Mouse (Mus musculus) stomach, embryonic 16.5 days (tissue): Measurements from ENCODE around the gene Dpm1. TPM values are rescaled to one million over a fixed set of nuclear protein-coding genes. Genes with fewer than 3 reads are reported as not detected.
A peak's percentile ranks its signal among the peaks of the same experiment; 100 is the strongest.

Experiments used
- ATAC-seq: fragments of 200-750 bp; cut with Nextera tagmentation; 2 replicates; pipeline ENCODE4 v1.8.0; 2017; ENCODE audit warnings: moderate number of reproducible peaks, moderate TSS enrichment; ENCODE audit not compliant: insufficient read depth, low FRiP score
- H3K27ac ChIP-seq: fragments of 300-500 bp; sonication (generic); 2 replicates; pipeline ENCODE4 v1.5.1; 2014; ENCODE audit warnings: low read length
- H3K27me3 ChIP-seq: fragments of 300-500 bp; sonication (generic); 2 replicates; pipeline ENCODE4 v1.6.1; 2014; ENCODE audit warnings: low read length, control low read depth, mixed read lengths; ENCODE audit not compliant: control insufficient read depth, insufficient read depth
- H3K36me3 ChIP-seq: fragments of 300-500 bp; sonication (generic); 2 replicates; pipeline ENCODE4 v1.6.1; 2014; ENCODE audit warnings: low read length; ENCODE audit not compliant: control insufficient read depth, insufficient read depth
- H3K4me1 ChIP-seq: fragments of 300-500 bp; sonication (generic); 2 replicates; pipeline ENCODE4 v1.6.1; 2014; ENCODE audit warnings: low read length, control low read depth, mixed read lengths; ENCODE audit not compliant: control insufficient read depth, insufficient read depth
- H3K4me2 ChIP-seq: fragments of 300-500 bp; sonication (generic); 2 replicates; pipeline ENCODE4 v1.6.1; 2014; ENCODE audit warnings: low read depth, low read length, mixed read lengths
- H3K4me3 ChIP-seq: fragments of 300-500 bp; sonication (generic); replicated peaks from 2 replicates; pipeline ENCODE4 v1.5.1; 2014; ENCODE audit warnings: mild to moderate bottlenecking, low read length
- H3K9ac ChIP-seq: fragments of 300-500 bp; sonication (generic); 2 replicates; pipeline ENCODE4 v1.6.1; 2014; ENCODE audit warnings: low read length
- H3K9me3 ChIP-seq: fragments of 300-500 bp; sonication (generic); replicated peaks from 2 replicates; pipeline ENCODE4 v1.6.1; 2016; ENCODE audit warnings: low read length, control low read depth; ENCODE audit not compliant: control insufficient read depth
- WGBS: fragments of 180-500 bp; shearing (Covaris S2); extraction: QIAGEN DNeasy Blood & Tissue Kit; methylation state at CpG from one replicate; pipeline ENCODE4 v1.1.7; 2014; 5-methylcytosine and 5-hydroxymethylcytosine counted together
- polyA plus RNA-seq: library from polyadenylated mRNA; unstranded; fragments of >200 nt; fragmentation: Nextera tagmentation; extraction: Ambion mirVana; gene quantifications from 2 replicates; pipeline ENCODE4 v1.2.1, GENCODE M21; 2015

The Dpm1 gene
- polyA plus RNA-seq, 1 experiment from 2014 or later: 118 TPM

- H3K27me3 ChIP-seq: no peaks in the 10 kb centered on the region
- no peak for ATAC-seq
- no peak overlapping the region for H3K27ac ChIP-seq
- peaks cover 23% of the 10 kb centered on the region for H3K4me1 ChIP-seq
- H3K36me3 ChIP-seq: no peaks in the 10 kb centered on the region; the same call in 1 of the 2 replicates
- H3K9me3 ChIP-seq: no peaks in the 10 kb centered on the region
- H3K4me3 ChIP-seq: no peak overlapping the region
- H3K9ac ChIP-seq: no peak overlapping the region
- no peak overlapping the region for H3K4me2 ChIP-seq
- 82% methylated on average over 5 of the region's 5 CpGs for WGBS
Measured at GRCm38 (mm10) chr2:168233286-168233685, 2.9 kb upstream of the Dpm1 start.

- H3K9me3 ChIP-seq: no peaks in the 10 kb centered on the region
- H3K4me3 ChIP-seq: peak overlapping the region; percentile 90
- ATAC-seq: no peak
- peak overlapping the region; percentile 97 for H3K4me2 ChIP-seq
- H3K27ac ChIP-seq: no peak overlapping the region
- no peaks in the 10 kb centered on the region; the same call in 1 of the 2 replicates for H3K36me3 ChIP-seq
- H3K27me3 ChIP-seq: no peaks in the 10 kb centered on the region
- peaks cover 23% of the 10 kb centered on the region for H3K4me1 ChIP-seq
- 52% methylated on average over 33 of the region's 33 CpGs for WGBS
- H3K9ac ChIP-seq: peak overlapping the region; percentile 90
Measured at GRCm38 (mm10) chr2:168231471-168231829, 1.1 kb upstream of the Dpm1 start.

GRCm38 (mm10) chr2:168230773-168231470, 531 bp upstream of the Dpm1 start:
- peaks cover 23% of the 10 kb centered on the region for H3K4me1 ChIP-seq
- no peaks in the 10 kb centered on the region for H3K9me3 ChIP-seq

GRCm38 (mm10) chr2:168229116-168230025, 1.0 kb downstream of the Dpm1 start:
- 17% methylated on average over 41 of the region's 41 CpGs for WGBS
- Histone ChIP-seq H3K4me3 (peak overlapping the region; percentile 90), H3K9ac (peak overlapping the region; percentile 90), H3K9me3 (no peaks in the 10 kb centered on the region), H3K4me2 (peak overlapping the region; percentile 91), H3K27me3 (no peaks in the 10 kb centered on the region), H3K27ac (no peak overlapping the region), H3K4me1 (peaks cover 23% of the 10 kb centered on the region), H3K36me3 (peaks cover 5% of the 10 kb centered on the region; the same call in 1 of the 2 replicates)
- ATAC-seq: no peak; the same call in 1 of the 2 replicates

More at GRCm38 (mm10) chr2:168230773-168231470, 531 bp upstream of the Dpm1 start:
- H3K4me3 ChIP-seq: peak overlapping the region; percentile 90
- H3K4me2 ChIP-seq: peak overlapping the region; percentile 97
- peak overlapping the region; percentile 84 for H3K27ac ChIP-seq
- H3K27me3 ChIP-seq: no peaks in the 10 kb centered on the region
- 2% methylated on average over 90 of the region's 105 CpGs for WGBS
- H3K9ac ChIP-seq: peak overlapping the region; percentile 90
- H3K36me3 ChIP-seq: no peaks in the 10 kb centered on the region; the same call in 1 of the 2 replicates
- ATAC-seq: peak; percentile 49; the same call in 1 of the 2 replicates

- H3K27me3 ChIP-seq: no peaks in the 10 kb centered on the region
- no peaks in the 10 kb centered on the region for H3K9me3 ChIP-seq
- no peak overlapping the region for H3K27ac ChIP-seq
- H3K4me3 ChIP-seq: no peak overlapping the region
- WGBS: 85% methylated on average over 6 of the region's 6 CpGs
- no peak for ATAC-seq
- peaks cover 27% of the 10 kb centered on the region for H3K36me3 ChIP-seq
- no peak overlapping the region for H3K4me2 ChIP-seq
- peaks cover under 1% of the 10 kb centered on the region; the same call in 1 of the 2 replicates for H3K4me1 ChIP-seq
- no peak overlapping the region for H3K9ac ChIP-seq
Measured at GRCm38 (mm10) chr2:168223326-168223725, 7.1 kb downstream of the Dpm1 start.

- Histone ChIP-seq H3K36me3 (peaks cover 30% of the 10 kb centered on the region), H3K9ac (no peak overlapping the region), H3K27ac (no peak overlapping the region), H3K4me3 (no peak overlapping the region), H3K4me1 (no peaks in the 10 kb centered on the region), H3K27me3 (no peaks in the 10 kb centered on the region), H3K4me2 (no peak overlapping the region), H3K9me3 (no peaks in the 10 kb centered on the region)
- ATAC-seq: no peak
- 60% methylated on average over 5 of the region's 5 CpGs for WGBS
Measured at GRCm38 (mm10) chr2:168213788-168214397, 16.5 kb downstream of the Dpm1 start.

GRCm38 (mm10) chr2:168207883-168208282, 22.5 kb downstream of the Dpm1 start:
- H3K9me3 ChIP-seq: 0 out of 2 replicates have a peak, but pooled peaks cover 4% of the 10 kb centered on the region
- peaks cover 31% of the 10 kb centered on the region for H3K36me3 ChIP-seq
- no peak overlapping the region for H3K4me2 ChIP-seq
- H3K9ac ChIP-seq: no peak overlapping the region
- no peaks in the 10 kb centered on the region for H3K27me3 ChIP-seq
- H3K4me1 ChIP-seq: peaks cover 15% of the 10 kb centered on the region
- whole genome bisulfite sequencing: 88% methylated on average over 3 of the region's 3 CpGs
- peak overlapping the region; percentile 97 for H3K27ac ChIP-seq
- no peak overlapping the region for H3K4me3 ChIP-seq
- no peak for ATAC-seq

GRCm38 (mm10) chr2:168206725-168207644, 23.4 kb downstream of the Dpm1 start, which contains the start of gene Adnp:
Adnp (minus strand) TSS chr2:168207112.
- Histone ChIP-seq H3K27me3 (no peaks in the 10 kb centered on the region), H3K9ac (peak within 1 kb of the TSS; percentile 100), H3K4me3 (peak within 1 kb of the TSS; percentile 90), H3K36me3 (peaks cover 24% of the 10 kb centered on the region), H3K27ac (peak within 1 kb of the TSS; percentile 97), H3K4me2 (peak within 1 kb of the TSS; percentile 89), H3K9me3 (0 out of 2 replicates have a peak, but pooled peaks cover 4% of the 10 kb centered on the region), H3K4me1 (peaks cover 15% of the 10 kb centered on the region)
- ATAC-seq: peak; percentile 91
- under 1% methylated on average over 85 of the region's 89 CpGs for WGBS
